Mouse (Mus musculus) stomach, embryonic 16.5 days (tissue): ENCODE results near the gene Fgf22. TPM values are rescaled to one million over a fixed set of nuclear protein-coding genes. Genes with fewer than 3 reads are reported as not detected.
A peak's percentile ranks its signal among the peaks of the same experiment; 100 is the strongest.

Source experiments
- ATAC-seq: fragments of 200-750 bp; cut with Nextera tagmentation; 2 replicates; pipeline ENCODE4 v1.8.0; 2017; ENCODE audit warnings: moderate number of reproducible peaks, moderate TSS enrichment; ENCODE audit not compliant: insufficient read depth, low FRiP score
- H3K27ac ChIP-seq: fragments of 300-500 bp; sonication (generic); 2 replicates; pipeline ENCODE4 v1.5.1; 2014; ENCODE audit warnings: low read length
- H3K27me3 ChIP-seq: fragments of 300-500 bp; sonication (generic); 2 replicates; pipeline ENCODE4 v1.6.1; 2014; ENCODE audit warnings: low read length, control low read depth, mixed read lengths; ENCODE audit not compliant: control insufficient read depth, insufficient read depth
- H3K36me3 ChIP-seq: fragments of 300-500 bp; sonication (generic); 2 replicates; pipeline ENCODE4 v1.6.1; 2014; ENCODE audit warnings: low read length; ENCODE audit not compliant: control insufficient read depth, insufficient read depth
- H3K4me1 ChIP-seq: fragments of 300-500 bp; sonication (generic); 2 replicates; pipeline ENCODE4 v1.6.1; 2014; ENCODE audit warnings: low read length, control low read depth, mixed read lengths; ENCODE audit not compliant: control insufficient read depth, insufficient read depth
- H3K4me2 ChIP-seq: fragments of 300-500 bp; sonication (generic); 2 replicates; pipeline ENCODE4 v1.6.1; 2014; ENCODE audit warnings: low read depth, low read length, mixed read lengths
- H3K4me3 ChIP-seq: fragments of 300-500 bp; sonication (generic); replicated peaks from 2 replicates; pipeline ENCODE4 v1.5.1; 2014; ENCODE audit warnings: mild to moderate bottlenecking, low read length
- H3K9ac ChIP-seq: fragments of 300-500 bp; sonication (generic); 2 replicates; pipeline ENCODE4 v1.6.1; 2014; ENCODE audit warnings: low read length
- H3K9me3 ChIP-seq: fragments of 300-500 bp; sonication (generic); replicated peaks from 2 replicates; pipeline ENCODE4 v1.6.1; 2016; ENCODE audit warnings: low read length, control low read depth; ENCODE audit not compliant: control insufficient read depth
- WGBS: fragments of 180-500 bp; shearing (Covaris S2); extraction: QIAGEN DNeasy Blood & Tissue Kit; methylation state at CpG from one replicate; pipeline ENCODE4 v1.1.7; 2014; 5-methylcytosine and 5-hydroxymethylcytosine counted together
- polyA plus RNA-seq: library from polyadenylated mRNA; unstranded; fragments of >200 nt; fragmentation: Nextera tagmentation; extraction: Ambion mirVana; gene quantifications from 2 replicates; pipeline ENCODE4 v1.2.1, GENCODE M21; 2015

Fgf22 gene
- polyA plus RNA-seq, 1 experiment from 2014 or later = 0.37 TPM

DNA sequence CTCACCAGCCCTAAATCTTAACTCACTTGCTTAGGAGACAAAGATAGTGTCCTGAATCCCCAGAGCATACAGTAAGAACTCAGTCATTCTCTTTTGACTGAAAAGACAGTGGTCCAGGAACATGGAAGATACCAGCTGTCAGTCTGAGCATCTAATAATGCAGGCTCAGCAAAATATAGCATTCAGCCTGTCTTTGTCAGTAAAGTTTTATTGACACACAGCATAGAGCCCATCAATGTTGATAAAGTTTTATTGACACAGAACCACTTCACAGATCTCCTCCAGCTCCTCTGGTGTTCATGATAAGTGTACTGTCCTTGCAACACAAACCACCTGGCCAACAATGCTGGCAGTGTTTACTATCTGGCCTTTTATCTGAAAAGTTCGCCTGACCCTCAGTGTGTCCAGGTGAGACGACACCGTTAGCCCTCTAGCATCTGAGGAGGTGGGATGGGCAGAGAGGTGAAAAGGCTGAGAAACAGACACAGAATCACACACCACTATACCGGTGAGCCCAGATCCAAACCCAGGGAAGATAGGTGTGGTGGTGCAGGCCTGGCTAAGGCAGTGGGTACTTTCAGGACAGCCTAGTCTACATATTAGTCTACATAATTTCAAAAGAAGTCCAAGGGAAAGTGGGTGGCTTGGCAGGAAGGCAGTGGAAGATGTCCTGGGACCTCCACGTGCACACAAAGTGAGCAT lies 37.6 kb downstream of the Fgf22 start:
- H3K27ac ChIP-seq = no peak overlapping the region
- WGBS = 66% methylated on average over 5 of the region's 5 CpGs

GRCm38 (mm10) chr10:79793051-79793737 lies 38.3 kb downstream of the Fgf22 start, which contains the start of gene Palm:
TSS of gene Palm (plus strand) at chr10:79793572.
- Histone ChIP-seq H3K9me3 (no peaks in the 10 kb centered on the region), H3K36me3 (no peaks in the 10 kb centered on the region), H3K27me3 (no peaks in the 10 kb centered on the region), H3K9ac (peak within 1 kb of the TSS; percentile 97), H3K4me1 (peaks cover 18% of the 10 kb centered on the region), H3K4me2 (peak within 1 kb of the TSS; percentile 82), H3K27ac (peak within 1 kb of the TSS; percentile 81), H3K4me3 (peak within 1 kb of the TSS; percentile 91)
- ATAC-seq = peak; percentile 75
- WGBS = 8% methylated on average over 36 of the region's 51 CpGs

More for the DNA sequence above, 37.6 kb downstream of the Fgf22 start:
- Histone ChIP-seq H3K4me3 (no peak overlapping the region), H3K9ac (no peak overlapping the region), H3K36me3 (no peaks in the 10 kb centered on the region), H3K9me3 (no peaks in the 10 kb centered on the region), H3K4me2 (no peak overlapping the region), H3K4me1 (peaks cover 18% of the 10 kb centered on the region), H3K27me3 (no peaks in the 10 kb centered on the region)
- no peak for ATAC-seq

DNA sequence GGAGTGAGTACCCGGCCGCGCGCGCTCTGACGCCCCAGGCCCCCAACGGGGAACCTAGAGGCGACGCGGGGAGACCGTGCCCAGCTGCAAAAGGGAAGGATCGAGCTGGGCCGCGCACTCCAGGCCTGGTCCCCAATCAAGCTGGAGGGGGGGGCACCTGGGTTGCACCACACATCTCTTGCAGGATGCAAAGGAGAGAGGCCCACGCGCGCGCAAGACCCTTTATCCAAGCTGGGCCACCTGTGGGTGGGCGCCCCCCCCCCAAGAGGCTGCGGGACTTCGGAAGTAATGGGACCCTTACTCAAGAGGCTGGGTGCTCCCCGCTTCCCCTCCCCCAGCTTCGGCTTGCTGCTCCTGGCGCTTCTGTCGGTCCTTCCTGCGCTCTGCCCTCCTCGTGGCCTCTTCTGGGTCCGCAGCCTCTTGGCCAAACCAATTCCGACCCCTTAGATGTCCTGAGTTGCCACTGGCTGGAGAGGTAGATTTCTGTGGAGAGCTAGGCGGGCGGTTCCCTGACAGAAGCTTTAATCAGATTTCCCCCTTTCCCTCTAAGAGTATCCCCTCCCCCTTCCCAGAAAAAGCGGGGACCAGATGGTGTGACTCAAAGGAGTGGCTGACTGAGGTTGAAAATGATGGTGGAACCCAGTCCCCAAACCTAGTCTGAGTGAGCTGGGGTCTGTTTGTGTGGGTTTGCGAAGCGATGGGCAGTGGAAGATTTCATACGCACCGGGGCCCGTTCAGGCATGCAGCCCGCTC lies 39.0 kb downstream of the Fgf22 start:
- Histone ChIP-seq H3K4me3 (peak overlapping the region; percentile 91), H3K36me3 (no peaks in the 10 kb centered on the region), H3K9ac (peak overlapping the region; percentile 97), H3K4me1 (peaks cover 18% of the 10 kb centered on the region), H3K9me3 (no peaks in the 10 kb centered on the region), H3K27me3 (no peaks in the 10 kb centered on the region), H3K27ac (peak overlapping the region; percentile 81), H3K4me2 (peak overlapping the region; percentile 82)
- ATAC-seq = peak; percentile 22; the same call in 1 of the 2 replicates
- WGBS = 2% methylated on average over 37 of the region's 38 CpGs

DNA sequence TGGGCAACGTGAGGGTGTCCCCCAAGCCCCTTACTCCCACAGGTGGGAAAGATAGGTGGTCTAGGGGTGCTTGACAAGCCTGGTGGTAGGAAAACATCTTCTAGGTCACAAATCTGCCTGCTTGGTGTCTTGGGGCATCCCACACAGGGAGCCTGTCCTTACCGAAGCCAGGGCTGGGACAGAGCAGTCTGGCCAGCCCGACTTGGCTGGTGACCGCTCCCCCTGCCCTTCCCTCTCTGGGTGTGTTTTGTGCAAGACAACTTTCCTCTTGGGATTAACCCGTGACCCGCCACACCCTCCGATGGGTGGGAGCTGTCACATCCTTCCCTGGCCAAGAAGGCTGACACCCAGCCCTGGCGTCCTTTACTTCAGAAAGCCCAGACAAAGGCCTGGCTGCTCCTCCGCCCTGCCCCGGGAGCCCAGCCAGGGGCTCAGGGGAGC lies 39.6 kb downstream of the Fgf22 start:
- H3K9me3 ChIP-seq = no peaks in the 10 kb centered on the region
- H3K9ac ChIP-seq = peak overlapping the region; percentile 97
- H3K27ac ChIP-seq = peak overlapping the region; percentile 81
- no peaks in the 10 kb centered on the region for H3K27me3 ChIP-seq
- H3K4me3 ChIP-seq = peak overlapping the region; percentile 91
- H3K4me1 ChIP-seq = peaks cover 18% of the 10 kb centered on the region
- no peaks in the 10 kb centered on the region for H3K36me3 ChIP-seq
- ATAC-seq = peak; percentile 34; the same call in 1 of the 2 replicates
- H3K4me2 ChIP-seq = peak overlapping the region; percentile 82
- WGBS = 8% methylated on average over 10 of the region's 10 CpGs

- no peaks in the 10 kb centered on the region for H3K36me3 ChIP-seq
- peaks cover 18% of the 10 kb centered on the region for H3K4me1 ChIP-seq
- no peak overlapping the region for H3K27ac ChIP-seq
- 94% methylated on average over 3 of the region's 3 CpGs for WGBS
- H3K9me3 ChIP-seq = no peaks in the 10 kb centered on the region
- no peak overlapping the region for H3K4me2 ChIP-seq
- no peak overlapping the region for H3K9ac ChIP-seq
- no peak overlapping the region for H3K4me3 ChIP-seq
- no peaks in the 10 kb centered on the region for H3K27me3 ChIP-seq
- no peak for ATAC-seq
Measured at GRCm38 (mm10) chr10:79795905-79796304, 41.0 kb downstream of the Fgf22 start.

GRCm38 (mm10) chr10:79797326-79797725 lies 42.5 kb downstream of the Fgf22 start:
- no peak overlapping the region for H3K27ac ChIP-seq
- H3K4me3 ChIP-seq = no peak overlapping the region
- H3K4me2 ChIP-seq = no peak overlapping the region
- peaks cover 18% of the 10 kb centered on the region for H3K4me1 ChIP-seq
- no peaks in the 10 kb centered on the region for H3K27me3 ChIP-seq
- ATAC-seq = no peak
- H3K9ac ChIP-seq = no peak overlapping the region
- no peaks in the 10 kb centered on the region for H3K36me3 ChIP-seq
- no peaks in the 10 kb centered on the region for H3K9me3 ChIP-seq
- 39% methylated on average over 15 of the region's 15 CpGs for WGBS

- H3K4me3 ChIP-seq = no peak overlapping the region
- H3K9me3 ChIP-seq = no peaks in the 10 kb centered on the region
- 86% methylated on average over 12 of the region's 12 CpGs for WGBS
- H3K36me3 ChIP-seq = no peaks in the 10 kb centered on the region
- no peak overlapping the region for H3K27ac ChIP-seq
- no peak for ATAC-seq
- H3K9ac ChIP-seq = no peak overlapping the region
- H3K4me1 ChIP-seq = peaks cover 25% of the 10 kb centered on the region
- H3K27me3 ChIP-seq = no peaks in the 10 kb centered on the region
- no peak overlapping the region for H3K4me2 ChIP-seq
Measured at GRCm38 (mm10) chr10:79798289-79798928, 43.5 kb downstream of the Fgf22 start.

DNA sequence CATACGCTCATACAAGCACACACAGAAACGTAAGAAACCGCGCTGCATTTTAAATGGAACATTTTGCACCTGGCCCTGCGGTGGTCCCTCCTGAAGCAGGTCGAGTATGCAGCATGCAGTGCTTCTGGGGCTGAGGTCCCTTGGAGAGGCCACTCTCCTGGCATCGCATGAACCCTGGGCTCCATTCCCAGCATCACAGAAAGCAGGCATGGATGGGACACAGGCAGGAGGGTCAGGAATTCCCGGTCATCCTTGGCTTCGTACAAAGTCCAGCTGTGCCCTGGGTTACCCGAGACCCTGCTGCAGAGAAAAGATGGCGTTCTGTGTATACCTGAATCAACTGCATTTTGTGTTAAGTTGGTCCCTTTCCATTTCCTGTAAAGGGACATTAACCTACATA lies 45.6 kb downstream of the Fgf22 start:
- no peaks in the 10 kb centered on the region for H3K9me3 ChIP-seq
- H3K4me1 ChIP-seq = peaks cover 17% of the 10 kb centered on the region
- no peaks in the 10 kb centered on the region for H3K36me3 ChIP-seq
- no peak for ATAC-seq
- no peak overlapping the region for H3K4me2 ChIP-seq
- H3K27me3 ChIP-seq = no peaks in the 10 kb centered on the region
- H3K27ac ChIP-seq = no peak overlapping the region
- H3K4me3 ChIP-seq = no peak overlapping the region
- 74% methylated on average over 11 of the region's 11 CpGs for WGBS
- H3K9ac ChIP-seq = no peak overlapping the region
